Mouse (Mus musculus) heart, postnatal 0 days (tissue): Measurements from ENCODE around the gene Gm45713.

ENCODE experiments used
- CTCF ChIP-seq: IDR thresholded peaks from 2 replicates; pipeline ENCODE4 v1.5.1; 2016; ENCODE audit warnings: antibody characterized with exemption, control low read depth, low read depth
- EP300 ChIP-seq: IDR thresholded peaks from 2 replicates; pipeline ENCODE4 v1.6.1; 2016; ENCODE audit warnings: antibody characterized with exemption, low read depth

DNA sequence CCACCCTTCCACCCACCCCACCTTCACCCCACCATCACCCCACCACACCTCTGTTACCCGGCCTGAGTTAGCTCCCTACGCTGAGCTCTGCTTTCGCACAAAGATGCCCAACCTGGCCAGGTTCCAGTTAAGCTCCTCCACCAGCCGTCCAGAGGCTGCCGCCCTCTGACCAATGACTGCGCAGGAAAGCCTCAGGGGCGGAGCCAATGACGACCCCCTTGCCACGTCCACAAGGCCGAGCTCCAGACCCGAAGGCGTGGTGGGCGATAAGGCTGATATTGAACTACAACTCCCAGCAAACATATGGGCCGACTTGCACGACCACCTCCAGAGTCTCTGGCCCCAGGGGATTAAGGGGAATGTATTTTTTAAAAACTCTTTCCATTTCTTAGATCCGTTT is 44.0 kb downstream of the Gm45713 start, which contains the start of gene Rcn3:
- TF ChIP-seq CTCF, result no peak
- no peak for TF ChIP-seq EP300
